Mouse (Mus musculus) liver, embryonic 14.5 days (tissue): ENCODE results near the gene Ugdh. TPM values are rescaled to one million over a fixed set of nuclear protein-coding genes. Genes with fewer than 3 reads are reported as not detected.
"Not testable (repeated sequence)": the region's sequence is repeated elsewhere in the genome, so short reads cannot be mapped to it uniquely, and the experiment has no call there.

Source experiments
- ATAC-seq: fragments of 200-750 bp; cut with Nextera tagmentation; 2 replicates; pipeline ENCODE4 v1.8.0; 2017; ENCODE audit warnings: moderate number of reproducible peaks, mild to moderate bottlenecking, moderate library complexity; ENCODE audit not compliant: insufficient read depth
- DNase-seq, 3 experiments: peaks; one replicate each; pipeline ENCODE4 v3.0.0-alpha.2; 2012 to 2013; ENCODE audit warnings: low read depth in 3 of 3, low spot score in 3 of 3
- H3K27ac ChIP-seq: fragments of 300-500 bp; sonication (generic); 2 replicates; pipeline ENCODE4 v1.5.1; 2014; ENCODE audit warnings: moderate library complexity, mild to moderate bottlenecking, control low read depth, inconsistent platforms
- H3K27me3 ChIP-seq: fragments of 300-500 bp; sonication (generic); 2 replicates; pipeline ENCODE4 v1.6.1; 2014; ENCODE audit warnings: mild to moderate bottlenecking, low read length, moderate library complexity; ENCODE audit not compliant: control insufficient read depth, insufficient read depth
- H3K36me3 ChIP-seq: fragments of 300-500 bp; sonication (generic); replicated peaks from 2 replicates; pipeline ENCODE4 v1.6.1; 2014; ENCODE audit warnings: low read depth; ENCODE audit not compliant: control insufficient read depth, insufficient read depth
- H3K4me1 ChIP-seq, 2 experiments: fragments of 200-500 bp in 1 of 2; fragments of 300-500 bp in 1 of 2; sonication (generic) in 1 of 2; replicated peaks; 2 replicates each; pipeline ENCODE4 v1.6.1; 2012 to 2014; ENCODE audit warnings: antibody characterized with exemption in 1 of 2, inconsistent platforms in 1 of 2, low read length in 1 of 2; ENCODE audit not compliant: control insufficient read depth in 2 of 2, insufficient read depth in 2 of 2
- H3K4me2 ChIP-seq: fragments of 300-500 bp; sonication (generic); 2 replicates; pipeline ENCODE4 v1.6.1; 2014; ENCODE audit warnings: low read depth, mild to moderate bottlenecking, control low read depth, moderate library complexity
- H3K4me3 ChIP-seq, 2 experiments: fragments of 200-500 bp in 1 of 2; fragments of 300-500 bp in 1 of 2; sonication (generic) in 1 of 2; 2 replicates each; pipeline ENCODE4 v1.5.1; 2012 to 2014; ENCODE audit warnings: low read depth in 2 of 2, low read length in 2 of 2, mild to moderate bottlenecking in 2 of 2, control low read depth in 1 of 2, inconsistent platforms in 1 of 2, moderate library complexity in 1 of 2; ENCODE audit not compliant: insufficient read depth in 1 of 2
- H3K9ac ChIP-seq: fragments of 300-500 bp; sonication (generic); replicated peaks from 2 replicates; pipeline ENCODE4 v1.6.1; 2014; ENCODE audit warnings: mild to moderate bottlenecking, control low read depth, moderate library complexity
- H3K9me3 ChIP-seq: fragments of 300-500 bp; sonication (generic); 2 replicates; pipeline ENCODE4 v1.6.1; 2016; ENCODE audit warnings: low read length, mixed read lengths; ENCODE audit not compliant: control insufficient read depth
- CTCF ChIP-seq: IDR thresholded peaks from 2 replicates; pipeline ENCODE4 v1.5.1; 2016; ENCODE audit warnings: antibody characterized with exemption, low read depth, control low read depth
- EP300 ChIP-seq: IDR thresholded peaks from 2 replicates; pipeline ENCODE4 v1.6.1; 2016; ENCODE audit warnings: antibody characterized with exemption, low read depth
- WGBS: fragments of 180-500 bp; shearing (Covaris S2); extraction: QIAGEN DNeasy Blood & Tissue Kit; methylation state at CpG from one replicate; pipeline ENCODE4 v1.1.7; 2014; ENCODE audit not compliant: insufficient replicate concordance; 5-methylcytosine and 5-hydroxymethylcytosine counted together
- polyA plus RNA-seq, 2 experiments: library from polyadenylated mRNA; depleted of rRNA in 1 of 2; stranded (reverse) in 1 of 2; unstranded in 1 of 2; fragments of >200 nt; fragmentation: Nextera tagmentation in 1 of 2; extraction: Ambion mirVana in 1 of 2; gene quantifications; 2 replicates each; pipeline versions ENCODE4 v1.2.1 to v1.2.3; 2012 to 2014

Ugdh gene
- polyA plus RNA-seq, 2 experiments, result 6.7 to 14.1 TPM

DNA sequence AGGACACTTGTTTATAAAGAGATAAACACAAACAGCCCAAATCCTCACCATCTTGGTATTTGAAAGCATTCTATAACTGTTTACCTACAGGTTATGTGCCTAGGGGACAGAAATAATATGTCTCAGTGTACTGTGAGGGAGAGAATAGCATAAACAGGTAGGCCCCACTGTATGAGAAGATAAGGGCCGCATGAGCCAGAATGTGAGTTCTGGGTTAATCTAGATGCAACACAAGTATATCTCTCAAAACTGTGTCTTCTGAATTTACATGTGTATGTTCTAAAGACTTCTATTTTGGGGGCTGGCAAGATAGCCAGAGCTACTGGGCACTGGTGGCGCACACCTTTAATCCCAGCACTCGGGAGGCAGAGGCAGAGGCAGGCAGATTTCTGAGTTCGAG is 41.0 kb upstream of the Ugdh start:
- 36% methylated on average over 4 of the region's 4 CpGs for WGBS
- peak in 2 of 3 experiments; percentile 39 to 47 for DNase-seq
- H3K4me2 ChIP-seq, H3K9me3 ChIP-seq, H3K9ac ChIP-seq, H3K36me3 ChIP-seq, H3K27me3 ChIP-seq, H3K27ac ChIP-seq, H3K4me3 ChIP-seq: not testable (repeated sequence)
- peak; percentile 81 for ATAC-seq
- peak; percentile 64 for TF ChIP-seq EP300
- peaks cover 5 to 18% of the 10 kb centered on the region in 2 experiments; a peak in 2 of 4 replicates for H3K4me1 ChIP-seq

DNA sequence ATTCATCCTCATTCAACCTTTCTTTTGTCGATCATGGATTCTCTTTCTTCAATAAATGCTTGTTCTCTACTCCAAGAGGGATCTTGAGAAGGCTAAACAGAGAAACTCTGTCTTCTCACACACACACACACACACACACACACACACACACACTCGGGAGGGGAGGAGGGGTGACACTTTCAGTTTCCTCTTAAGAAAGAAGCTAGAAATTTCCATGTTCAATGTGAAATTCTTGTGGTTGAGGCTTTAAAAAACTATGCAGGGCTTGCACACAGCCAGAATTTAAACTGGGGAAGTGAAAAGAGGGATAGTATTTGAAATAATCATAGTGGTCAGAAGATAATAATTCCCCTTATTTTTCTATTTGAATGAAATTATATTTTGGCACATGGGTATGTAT is 40.1 kb upstream of the Ugdh start:
- 47% methylated on average over 2 of the region's 2 CpGs for WGBS
- TF ChIP-seq CTCF (no peak), EP300 (no peak)
- H3K36me3 ChIP-seq, result no peaks in the 10 kb centered on the region
- no peak overlapping the region for H3K9ac ChIP-seq
- DNase-seq, result no peak
- no peak overlapping the region for H3K4me3 ChIP-seq
- no peaks in the 10 kb centered on the region for H3K27me3 ChIP-seq
- H3K4me1 ChIP-seq, result peaks cover 5 to 16% of the 10 kb centered on the region in 2 experiments; a peak in 2 of 4 replicates
- no peaks in the 10 kb centered on the region for H3K9me3 ChIP-seq
- H3K4me2 ChIP-seq, result no peak overlapping the region
- no peak overlapping the region; the same call in 1 of the 2 replicates for H3K27ac ChIP-seq
- no peak for ATAC-seq

DNA sequence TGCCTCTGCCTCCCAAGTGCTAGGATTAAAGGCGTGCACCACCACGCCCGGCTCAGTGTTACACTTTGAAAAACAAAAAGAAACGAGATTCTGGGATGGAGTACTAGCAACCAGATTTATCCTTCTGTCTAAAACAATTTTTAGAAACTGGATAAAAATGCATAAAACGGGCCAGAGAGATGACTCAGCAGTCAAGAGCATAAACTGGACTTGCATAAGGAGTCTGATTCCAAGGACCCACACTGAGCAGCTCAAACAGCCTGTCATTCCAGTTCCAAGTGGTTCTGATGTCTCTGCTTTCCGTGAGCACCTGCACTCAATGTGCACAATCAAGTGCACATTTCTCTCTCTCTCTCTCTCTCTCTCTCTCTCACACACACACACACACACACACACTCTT is 34.0 kb upstream of the Ugdh start:
- TF ChIP-seq EP300, result no peak
- TF ChIP-seq CTCF, result no peak
- no peaks in the 10 kb centered on the region for H3K27me3 ChIP-seq
- H3K27ac ChIP-seq, result no peak overlapping the region
- no peaks in the 10 kb centered on the region for H3K36me3 ChIP-seq
- no peak for DNase-seq
- no peak overlapping the region for H3K9ac ChIP-seq
- no peaks in the 10 kb centered on the region for H3K4me1 ChIP-seq
- ATAC-seq, result no peak
- no peak overlapping the region for H3K4me2 ChIP-seq
- H3K4me3 ChIP-seq, result no peak overlapping the region
- 64% methylated on average over 6 of the region's 6 CpGs for WGBS
- no peaks in the 10 kb centered on the region for H3K9me3 ChIP-seq

DNA sequence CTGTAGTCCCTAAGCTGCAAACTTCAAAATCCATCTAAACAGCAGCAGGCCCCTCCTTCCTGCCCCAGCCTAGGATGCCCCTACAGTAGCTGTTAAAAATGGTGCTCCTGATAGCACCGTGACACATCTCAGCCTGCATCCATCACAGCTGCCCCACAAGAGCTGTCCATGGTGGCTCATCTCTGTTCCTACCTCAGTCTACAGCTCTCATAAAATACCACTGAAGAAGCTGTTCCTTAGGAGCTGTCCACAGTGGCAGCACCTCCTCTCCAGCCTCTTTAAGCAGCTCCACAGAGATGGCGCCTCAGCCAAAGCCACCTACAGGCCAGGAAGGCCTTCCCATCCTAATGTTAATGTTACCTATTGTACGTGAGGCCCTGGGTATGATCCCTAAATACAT is 31.2 kb upstream of the Ugdh start:
- Histone ChIP-seq H3K4me3 (no peak overlapping the region), H3K9me3 (no peaks in the 10 kb centered on the region), H3K4me2 (no peak overlapping the region), H3K4me1 (no peaks in the 10 kb centered on the region), H3K27me3 (no peaks in the 10 kb centered on the region), H3K36me3 (no peaks in the 10 kb centered on the region), H3K9ac (no peak overlapping the region), H3K27ac (no peak overlapping the region)
- no peak for TF ChIP-seq CTCF
- TF ChIP-seq EP300, result no peak
- DNase-seq, result no peak
- 71% methylated on average over 3 of the region's 3 CpGs for WGBS
- no peak for ATAC-seq

DNA sequence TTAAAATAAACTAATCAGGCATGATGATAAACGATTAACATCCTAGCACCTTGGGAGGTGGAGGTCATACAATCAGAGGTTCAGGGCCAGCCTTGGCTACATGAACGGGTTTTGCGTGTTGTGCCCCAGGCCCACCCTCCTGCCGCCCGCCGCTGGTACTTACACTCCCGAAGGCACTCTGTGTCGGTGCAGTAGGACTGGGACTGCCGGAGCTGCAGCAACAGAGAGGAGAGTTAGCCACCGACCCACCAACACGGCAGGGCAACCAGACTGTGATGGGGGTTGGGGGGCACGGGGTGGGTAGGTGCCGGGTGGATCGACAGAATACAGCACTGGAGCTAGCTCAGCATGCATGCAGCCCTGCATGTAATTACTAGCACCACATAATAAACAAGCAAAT is 24.6 kb upstream of the Ugdh start:
- Histone ChIP-seq H3K27ac (no peak overlapping the region), H3K4me3 (no peak overlapping the region), H3K4me2 (no peak overlapping the region), H3K9me3 (no peaks in the 10 kb centered on the region), H3K9ac (no peak overlapping the region), H3K36me3 (no peaks in the 10 kb centered on the region), H3K4me1 (no peaks in the 10 kb centered on the region), H3K27me3 (no peaks in the 10 kb centered on the region)
- no peak for TF ChIP-seq CTCF
- TF ChIP-seq EP300, result no peak
- no peak for DNase-seq
- ATAC-seq, result no peak
- WGBS, result 79% methylated on average over 14 of the region's 14 CpGs
